Mouse (Mus musculus) lung, adult 2 months (tissue): ENCODE measurements around the gene Rdm1.
"Not testable (repeated sequence)": the region's sequence is repeated elsewhere in the genome, so short reads cannot be mapped to it uniquely, and the experiment has no call there.

Experiments
- CTCF ChIP-seq: fragments of 200-500 bp; IDR thresholded peaks from 2 replicates; pipeline ENCODE4 v1.5.1; 2011; ENCODE audit warnings: mild to moderate bottlenecking, low read length, control low read depth; ENCODE audit not compliant: insufficient read depth
- POLR2A ChIP-seq: fragments of 200-500 bp; IDR thresholded peaks from 2 replicates; pipeline ENCODE4 v1.6.1; 2011; ENCODE audit warnings: low read depth, mild to moderate bottlenecking, control low read depth, low read length, borderline replicate concordance; ENCODE audit errors: extremely low read depth

DNA sequence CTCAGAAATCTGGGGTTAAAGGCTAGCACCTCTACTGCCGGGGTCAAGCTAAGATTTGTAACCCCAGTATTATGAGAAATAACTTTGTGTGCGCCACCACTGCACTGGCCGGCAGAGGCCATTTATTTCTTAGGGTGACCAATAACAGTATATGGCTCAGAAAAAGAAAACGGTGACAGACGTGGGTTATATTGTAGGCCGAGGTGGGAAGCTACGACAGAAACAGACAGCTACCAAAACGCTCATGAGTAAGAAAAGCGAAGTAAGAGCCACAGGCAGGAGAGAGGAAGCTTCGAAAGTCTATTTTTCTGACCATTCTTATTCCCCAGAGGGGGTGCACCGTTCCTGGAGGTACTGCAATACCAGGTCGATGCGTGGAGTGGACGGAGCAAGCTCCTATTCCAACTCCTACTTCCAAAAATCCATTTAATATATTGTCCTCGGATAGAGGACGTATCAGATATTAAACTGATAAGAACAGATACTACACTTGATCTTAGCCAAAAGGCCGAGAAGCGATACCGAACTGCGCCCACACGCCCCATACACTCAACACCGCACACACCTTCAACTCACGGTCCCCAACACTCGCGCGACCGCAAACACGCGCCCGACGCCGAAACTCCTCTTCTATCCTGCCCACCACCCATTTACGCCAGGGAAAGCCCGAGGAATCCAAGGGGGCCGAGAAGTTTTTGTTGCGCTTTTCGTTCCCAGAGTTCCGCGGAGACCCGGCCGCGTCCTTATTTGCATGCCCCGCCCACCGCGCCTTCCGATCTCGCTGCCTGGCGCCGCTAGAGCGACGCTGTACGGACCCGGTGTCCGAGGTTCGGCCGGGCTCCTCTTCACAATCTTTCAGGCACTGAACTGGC, 18.7 kb downstream of the Rdm1 start:
- not testable (repeated sequence) for TF ChIP-seq CTCF
- peak; percentile 17; the same call in 1 of the 2 replicates for TF ChIP-seq POLR2A
